Mouse (Mus musculus) lung, embryonic 16.5 days (tissue): ENCODE results near the gene Slc27a4. TPM values are rescaled to one million over a fixed set of nuclear protein-coding genes. Genes with fewer than 3 reads are reported as not detected.
"Not testable (repeated sequence)": the region's sequence is repeated elsewhere in the genome, so short reads cannot be mapped to it uniquely, and the experiment has no call there.

Experiments used
- ATAC-seq: fragments of 200-750 bp; cut with Nextera tagmentation; 2 replicates; pipeline ENCODE4 v1.8.0; 2017; ENCODE audit warnings: low read depth, mild to moderate bottlenecking, moderate library complexity
- H3K27ac ChIP-seq: fragments of 300-500 bp; sonication (generic); 2 replicates; pipeline ENCODE4 v1.5.1; 2014; ENCODE audit warnings: mild to moderate bottlenecking, control low read depth, low read length
- H3K27me3 ChIP-seq: fragments of 300-500 bp; sonication (generic); 2 replicates; pipeline ENCODE4 v1.6.1; 2014; ENCODE audit warnings: low read depth, low read length, mixed read lengths; ENCODE audit not compliant: control insufficient read depth, insufficient read depth
- H3K36me3 ChIP-seq: fragments of 300-500 bp; sonication (generic); 2 replicates; pipeline ENCODE4 v1.6.1; 2014; ENCODE audit warnings: low read length; ENCODE audit not compliant: control insufficient read depth, insufficient read depth
- H3K4me1 ChIP-seq: fragments of 300-500 bp; sonication (generic); replicated peaks from 2 replicates; pipeline ENCODE4 v1.6.1; 2014; ENCODE audit warnings: low read length, mixed read lengths; ENCODE audit not compliant: control insufficient read depth, insufficient read depth
- H3K4me2 ChIP-seq: fragments of 300-500 bp; sonication (generic); 2 replicates; pipeline ENCODE4 v1.6.1; 2014; ENCODE audit warnings: low read depth, low read length, control low read depth
- H3K4me3 ChIP-seq: fragments of 300-500 bp; sonication (generic); 2 replicates; pipeline ENCODE4 v1.5.1; 2014; ENCODE audit warnings: mild to moderate bottlenecking, low read length, control low read depth
- H3K9ac ChIP-seq: fragments of 300-500 bp; sonication (generic); 2 replicates; pipeline ENCODE4 v1.6.1; 2014; ENCODE audit warnings: low read length, control low read depth
- H3K9me3 ChIP-seq: fragments of 300-500 bp; sonication (generic); 2 replicates; pipeline ENCODE4 v1.6.1; 2016; ENCODE audit warnings: low read length; ENCODE audit not compliant: control insufficient read depth
- WGBS: fragments of 180-500 bp; shearing (Covaris S2); extraction: QIAGEN DNeasy Blood & Tissue Kit; methylation state at CpG from one replicate; pipeline ENCODE4 v1.1.7; 2014; 5-methylcytosine and 5-hydroxymethylcytosine counted together
- polyA plus RNA-seq: library from polyadenylated mRNA; unstranded; fragments of >200 nt; fragmentation: Nextera tagmentation; extraction: Ambion mirVana; gene quantifications from 2 replicates; pipeline ENCODE4 v1.2.1, GENCODE M21; 2015

Slc27a4 gene
- polyA plus RNA-seq, 1 experiment from 2014 or later: 11.7 TPM

DNA sequence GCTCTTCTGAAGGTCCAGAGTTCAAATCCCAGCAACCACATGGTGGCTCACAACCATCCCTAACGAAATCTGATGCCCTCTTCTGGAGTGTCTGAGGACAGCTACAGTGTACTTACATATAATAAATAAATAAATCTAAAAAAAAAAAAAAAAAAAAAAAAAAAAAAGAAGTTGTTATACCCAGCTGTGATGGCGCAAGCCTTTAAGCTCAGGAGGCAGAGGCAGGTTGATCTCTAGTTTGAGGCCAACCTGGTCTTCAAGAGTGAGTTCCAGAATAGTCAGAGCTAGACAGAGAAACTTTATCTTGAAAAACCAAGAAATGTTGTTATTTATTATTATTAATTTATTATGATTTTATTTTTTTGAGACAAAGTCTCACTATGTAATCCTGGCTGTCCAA, 21.2 kb upstream of the Slc27a4 start:
- ATAC-seq, H3K4me2 ChIP-seq, H3K9ac ChIP-seq, H3K27ac ChIP-seq, H3K4me3 ChIP-seq, H3K27me3 ChIP-seq, H3K4me1 ChIP-seq, H3K9me3 ChIP-seq: not testable (repeated sequence)
- WGBS: 95% methylated on average over 2 of the region's 2 CpGs
- H3K36me3 ChIP-seq: peaks cover 63% of the 10 kb centered on the region

- no peak overlapping the region for H3K9ac ChIP-seq
These were observed 18.1 kb upstream of the Slc27a4 start for GRCm38 (mm10) chr2:29784290-29784689.

DNA sequence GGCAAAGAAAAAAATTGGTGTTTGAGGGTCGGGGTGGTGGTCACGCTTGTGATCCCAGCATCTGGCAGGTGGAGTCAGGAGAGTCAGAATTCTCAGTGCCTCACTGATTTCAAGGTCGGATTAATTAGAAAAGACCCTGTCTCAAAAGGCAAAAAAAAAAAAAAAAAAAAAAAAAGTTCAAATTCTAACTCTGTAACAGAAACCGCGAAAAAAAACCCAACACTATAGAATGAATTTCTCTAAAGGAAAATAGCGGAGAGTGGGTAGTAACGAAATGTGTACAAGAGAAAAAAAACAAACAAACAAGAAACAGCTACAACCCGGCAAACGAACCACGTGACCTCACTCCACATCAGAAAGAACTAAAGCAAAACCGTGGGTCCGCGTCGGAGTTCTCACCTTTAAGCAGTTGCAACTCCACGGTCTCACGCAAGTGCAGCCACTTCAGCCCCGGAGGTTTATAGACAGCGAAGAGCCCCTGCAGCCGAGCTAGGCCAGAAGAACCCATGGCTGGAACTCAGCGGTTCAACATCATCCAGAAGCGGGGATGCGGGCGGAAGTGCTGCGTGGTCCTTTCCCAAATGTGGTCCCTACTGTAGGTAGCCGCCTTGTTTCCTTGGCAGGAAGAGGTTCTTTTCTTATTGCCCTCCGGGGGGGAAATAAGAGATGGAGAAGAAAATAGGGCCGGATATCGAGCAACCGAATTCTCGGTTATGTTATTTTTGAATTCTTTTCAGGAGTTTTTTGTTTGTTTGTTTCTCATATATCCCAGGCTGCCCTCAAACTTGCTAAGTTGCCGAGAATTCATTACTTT, 15.1 kb upstream of the Slc27a4 start, which contains the start of gene Coq4:
Coq4 (plus strand) TSS at position 390 of the 814 bp plus-strand sequence.
- no peaks in the 10 kb centered on the region for H3K9me3 ChIP-seq
- H3K27ac ChIP-seq: peak within 1 kb of the TSS; percentile 77
- H3K4me1 ChIP-seq: peaks cover 16% of the 10 kb centered on the region
- H3K36me3 ChIP-seq: peaks cover 25% of the 10 kb centered on the region
- H3K9ac ChIP-seq: peak within 1 kb of the TSS; percentile 81
- peak within 1 kb of the TSS; percentile 76 for H3K4me2 ChIP-seq
- H3K4me3 ChIP-seq: peak within 1 kb of the TSS; percentile 75
- no peaks in the 10 kb centered on the region for H3K27me3 ChIP-seq
- peak; percentile 90 for ATAC-seq
- 1% methylated on average over 31 of the region's 31 CpGs for WGBS

More at GRCm38 (mm10) chr2:29784290-29784689, 18.1 kb upstream of the Slc27a4 start:
- Histone ChIP-seq H3K27me3 (no peaks in the 10 kb centered on the region), H3K36me3 (peaks cover 43% of the 10 kb centered on the region), H3K4me3 (no peak overlapping the region), H3K4me2 (no peak overlapping the region), H3K27ac (peak overlapping the region; percentile 69), H3K4me1 (peaks cover 15% of the 10 kb centered on the region), H3K9me3 (no peaks in the 10 kb centered on the region)
- ATAC-seq: peak; percentile 59
- WGBS: 67% methylated on average over 4 of the region's 4 CpGs

- peak within 1 kb of the TSS; percentile 75 for H3K4me3 ChIP-seq
- H3K27ac ChIP-seq: peak within 1 kb of the TSS; percentile 77
- H3K4me1 ChIP-seq: peaks cover 16% of the 10 kb centered on the region
- under 1% methylated on average over 45 of the region's 45 CpGs for WGBS
- H3K9me3 ChIP-seq: no peaks in the 10 kb centered on the region
- no peaks in the 10 kb centered on the region for H3K27me3 ChIP-seq
- ATAC-seq: peak; percentile 92
- H3K36me3 ChIP-seq: peaks cover 21% of the 10 kb centered on the region
- peak within 1 kb of the TSS; percentile 81 for H3K9ac ChIP-seq
- H3K4me2 ChIP-seq: peak within 1 kb of the TSS; percentile 76
These were observed 14.3 kb upstream of the Slc27a4 start, which contains the start of gene Trub2 for GRCm38 (mm10) chr2:29787937-29788681. TSS of gene Trub2 (minus strand) at chr2:29788502.

GRCm38 (mm10) chr2:29792772-29793487, 9.5 kb upstream of the Slc27a4 start:
- Histone ChIP-seq H3K27ac (no peak overlapping the region), H3K27me3 (no peaks in the 10 kb centered on the region), H3K9ac (no peak overlapping the region), H3K9me3 (no peaks in the 10 kb centered on the region), H3K4me2 (no peak overlapping the region), H3K36me3 (peaks cover 12% of the 10 kb centered on the region), H3K4me1 (peaks cover 9% of the 10 kb centered on the region; the same call in 1 of the 2 replicates), H3K4me3 (no peak overlapping the region)
- 94% methylated on average over 2 of the region's 2 CpGs for WGBS
- no peak for ATAC-seq

- Histone ChIP-seq H3K9me3 (no peaks in the 10 kb centered on the region), H3K27ac (peak overlapping the region; percentile 37; the same call in 1 of the 2 replicates), H3K36me3 (peaks cover 13% of the 10 kb centered on the region), H3K4me2 (peak overlapping the region; percentile 66), H3K27me3 (no peaks in the 10 kb centered on the region), H3K4me1 (peaks cover 8% of the 10 kb centered on the region), H3K4me3 (peak overlapping the region; percentile 72), H3K9ac (peak overlapping the region; percentile 78)
- no peak; the same call in 1 of the 2 replicates for ATAC-seq
- WGBS: under 1% methylated on average over 39 of the region's 39 CpGs
These were observed 380 bp downstream of the Slc27a4 start for GRCm38 (mm10) chr2:29802827-29803201.

GRCm38 (mm10) chr2:29803400-29803831, 982 bp downstream of the Slc27a4 start:
- no peaks in the 10 kb centered on the region for H3K27me3 ChIP-seq
- no peak for ATAC-seq
- peak overlapping the region; percentile 78 for H3K9ac ChIP-seq
- peaks cover 18% of the 10 kb centered on the region for H3K36me3 ChIP-seq
- WGBS: 16% methylated on average over 6 of the region's 6 CpGs
- H3K4me2 ChIP-seq: peak overlapping the region; percentile 66
- no peak overlapping the region for H3K27ac ChIP-seq
- H3K9me3 ChIP-seq: no peaks in the 10 kb centered on the region
- peak overlapping the region; percentile 72 for H3K4me3 ChIP-seq
- H3K4me1 ChIP-seq: peaks cover 8% of the 10 kb centered on the region

GRCm38 (mm10) chr2:29815678-29816371, 13.4 kb downstream of the Slc27a4 start:
- no peak overlapping the region for H3K27ac ChIP-seq
- 80% methylated on average over 11 of the region's 11 CpGs for WGBS
- no peak for ATAC-seq

More at GRCm38 (mm10) chr2:29815678-29816371, 13.4 kb downstream of the Slc27a4 start:
- Histone ChIP-seq H3K4me2 (no peak overlapping the region), H3K4me3 (no peak overlapping the region), H3K36me3 (peaks cover 14% of the 10 kb centered on the region; the same call in 1 of the 2 replicates), H3K27me3 (no peaks in the 10 kb centered on the region), H3K9ac (no peak overlapping the region), H3K9me3 (no peaks in the 10 kb centered on the region), H3K4me1 (peaks cover 4% of the 10 kb centered on the region)
